Mouse (Mus musculus): ENCODE measurements around the gene Kcnn4.

The Kcnn4 gene

DNA sequence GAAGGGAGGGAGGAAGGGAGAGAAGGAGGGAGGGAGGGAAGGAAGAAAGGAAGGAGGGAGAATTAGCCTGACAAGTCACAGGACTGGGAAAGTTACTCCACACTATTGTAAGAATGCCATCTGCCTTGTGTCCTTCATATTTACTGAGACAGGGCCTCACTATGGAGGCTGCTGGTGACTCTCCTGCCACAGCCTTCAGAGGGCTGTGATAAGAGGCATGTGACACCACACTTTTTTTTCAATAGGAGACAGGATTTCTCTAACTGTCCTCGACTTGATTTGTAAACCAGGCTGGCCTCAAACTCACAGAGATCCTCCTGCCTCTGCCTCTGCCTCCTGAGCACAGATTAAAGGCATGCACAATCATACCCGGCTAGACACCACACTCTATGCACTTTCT is 21.6 kb downstream of the Kcnn4 start:
- DNase-seq (ENCODE audit: low read depth) = no peak

DNA sequence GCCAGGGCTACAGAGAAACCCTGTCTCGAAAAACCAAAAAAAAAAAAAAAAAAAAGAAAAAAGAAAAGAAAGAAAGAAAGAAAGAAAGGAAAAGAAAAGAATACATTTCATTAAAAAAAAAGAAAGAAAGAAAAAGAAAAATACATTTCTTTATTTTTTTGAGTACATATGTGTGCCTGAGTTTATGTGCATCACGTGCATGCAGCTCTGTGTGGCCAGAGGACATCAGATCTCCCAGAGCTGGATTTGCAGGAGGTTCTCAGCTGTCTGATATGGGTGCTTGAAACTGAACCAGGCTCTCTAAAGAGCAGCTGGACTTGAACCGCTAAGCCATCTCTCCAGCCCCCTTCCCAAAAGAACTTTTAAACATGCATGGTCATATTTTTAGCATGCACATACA is 24.0 kb downstream of the Kcnn4 start:
- no peak for DNase-seq (ENCODE audit: low read depth)

DNA sequence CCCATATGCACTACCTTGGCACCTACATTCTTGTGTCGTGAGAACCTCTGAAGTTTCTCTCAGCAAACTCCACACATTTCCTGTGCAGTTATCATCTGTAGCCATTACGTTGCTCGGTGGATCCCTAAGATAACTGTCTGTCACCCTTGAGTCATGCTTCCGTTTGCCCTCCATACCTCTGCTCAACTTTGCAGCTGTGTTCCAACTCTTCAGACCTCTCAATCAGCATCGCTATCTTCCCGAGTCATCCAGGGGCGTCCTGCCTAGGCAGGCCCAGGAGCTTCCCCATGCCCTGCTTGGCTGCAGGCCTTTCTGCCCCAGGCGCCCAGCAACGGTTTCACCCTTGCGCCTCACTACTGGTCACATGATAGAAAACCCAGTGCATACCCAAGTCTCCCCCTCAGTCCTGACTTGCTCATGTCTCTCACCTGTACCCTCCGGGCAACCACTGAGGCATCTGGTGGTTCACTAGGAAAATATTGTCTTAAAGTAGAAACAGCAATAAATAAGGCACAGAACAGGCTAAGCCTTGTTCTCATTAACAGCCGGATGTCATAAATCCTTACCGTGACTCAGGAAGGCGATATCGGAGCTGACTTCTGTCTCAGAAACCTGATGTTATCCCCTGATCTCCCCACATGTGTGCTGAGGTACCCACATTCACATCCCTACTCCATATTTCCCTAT is 24.6 kb downstream of the Kcnn4 start:
- peak; percentile 72 for DNase-seq (ENCODE audit: low read depth)

DNA sequence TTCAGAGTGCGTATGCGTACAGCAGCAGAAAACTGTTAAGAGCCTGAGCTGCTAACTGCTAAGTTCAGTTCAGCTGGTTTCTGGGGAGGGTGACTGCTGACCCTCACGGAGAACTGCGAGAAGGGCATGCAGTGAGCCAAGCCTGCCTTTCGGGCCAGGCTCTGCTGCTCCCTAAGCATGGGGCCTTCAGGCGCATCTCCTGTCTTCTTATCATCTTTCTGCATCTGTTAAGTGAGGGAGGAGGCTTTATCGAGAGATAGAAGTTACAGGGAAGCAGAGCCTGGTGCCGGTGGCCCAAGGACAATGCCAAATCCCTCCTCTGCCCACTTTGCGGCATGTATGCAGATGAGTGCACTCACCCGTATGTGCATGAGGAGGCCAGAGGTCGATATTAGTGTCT is 26.8 kb downstream of the Kcnn4 start:
- no peak for DNase-seq (ENCODE audit: low read depth)

DNA sequence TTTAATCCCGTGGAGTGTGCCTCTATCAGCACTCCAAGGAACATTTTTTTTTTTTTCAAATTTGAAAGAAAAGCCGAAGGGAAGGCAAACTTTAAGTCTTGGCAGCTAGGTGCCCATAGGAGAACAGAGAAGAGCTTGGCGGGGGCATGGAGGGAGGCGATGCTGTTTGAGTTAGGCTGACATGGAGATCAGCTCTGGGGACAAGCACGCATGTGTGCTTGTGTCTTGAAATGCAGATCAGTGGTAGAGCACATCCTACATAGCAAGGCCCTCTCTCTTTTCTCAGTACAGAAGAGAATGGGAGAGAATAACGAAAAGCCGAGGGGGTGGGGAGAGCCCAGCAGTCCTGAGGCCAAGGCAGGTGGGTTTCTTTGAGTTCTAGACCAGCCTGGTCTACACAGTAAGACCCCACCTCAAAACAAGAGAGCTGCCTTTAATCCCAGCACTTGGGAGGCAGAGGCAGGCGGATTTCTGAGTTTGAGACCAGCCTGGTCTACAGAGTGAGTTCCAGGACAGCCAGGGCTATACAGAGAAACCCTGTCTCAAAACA is 28.4 kb downstream of the Kcnn4 start:
- peak; percentile 20 for DNase-seq (ENCODE audit: low read depth)

DNA sequence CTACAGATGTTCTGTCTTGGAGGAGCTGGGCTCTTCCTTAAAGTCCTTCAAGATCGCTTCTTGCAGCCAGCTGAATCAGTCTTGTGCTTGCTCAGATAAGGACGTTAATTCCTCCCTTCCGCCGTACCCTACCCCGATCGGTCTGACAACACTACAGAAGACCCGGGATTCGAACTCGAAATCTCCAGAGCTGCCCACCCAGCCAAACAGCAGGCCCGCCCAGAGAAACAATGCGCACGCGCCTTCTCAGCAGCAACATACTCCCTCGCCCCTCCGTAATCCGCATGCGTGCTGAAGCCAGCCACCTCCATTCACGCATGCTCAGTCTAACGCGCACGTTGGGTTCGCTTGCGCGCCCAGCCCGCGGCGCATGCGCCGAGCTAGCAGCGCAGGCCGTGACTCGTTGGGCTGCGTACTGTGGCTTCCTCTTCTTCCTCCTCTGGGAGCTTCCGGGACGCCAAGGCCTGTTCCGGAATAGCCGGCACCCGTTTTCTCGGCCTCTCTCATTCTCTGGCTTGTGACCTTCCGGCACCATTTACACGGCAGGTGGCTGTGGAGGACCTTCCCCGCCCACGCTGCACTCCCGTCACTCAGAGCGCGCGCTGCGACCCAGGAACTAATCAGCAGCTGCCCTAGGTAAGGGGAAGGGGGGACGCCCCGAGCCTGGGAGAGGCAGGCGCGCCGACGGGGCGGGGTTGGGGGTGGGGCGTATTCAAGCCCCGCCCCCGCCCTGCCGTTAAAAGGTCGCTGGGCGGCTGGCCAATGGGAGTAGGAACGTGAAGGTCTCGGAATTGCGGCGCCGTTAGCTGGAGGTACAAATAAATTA is 29.4 kb downstream of the Kcnn4 start, which contains the start of gene Smg9:
Smg9 (plus strand) TSS at position 364 of the 826 bp plus-strand sequence.
- peak; percentile 100 for DNase-seq (ENCODE audit: low read depth)

DNA sequence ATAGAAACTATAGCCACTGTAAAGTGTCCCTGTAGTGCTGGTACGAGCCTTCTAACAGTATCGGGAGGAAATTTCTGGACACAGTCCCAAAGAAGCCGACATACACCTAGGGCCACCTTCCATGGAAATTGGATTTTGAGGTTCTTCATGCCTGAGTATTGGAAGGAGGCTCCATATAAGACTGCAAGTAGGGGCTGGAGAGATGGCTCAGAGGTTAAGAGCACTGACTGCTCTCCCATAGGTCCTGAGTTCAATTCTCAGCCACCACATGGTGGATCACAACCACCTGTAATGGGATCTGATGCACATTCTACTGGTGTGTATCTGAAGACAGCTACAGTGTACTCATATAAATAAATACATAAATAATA is 30.0 kb downstream of the Kcnn4 start:
- no peak for DNase-seq (ENCODE audit: low read depth)

DNA sequence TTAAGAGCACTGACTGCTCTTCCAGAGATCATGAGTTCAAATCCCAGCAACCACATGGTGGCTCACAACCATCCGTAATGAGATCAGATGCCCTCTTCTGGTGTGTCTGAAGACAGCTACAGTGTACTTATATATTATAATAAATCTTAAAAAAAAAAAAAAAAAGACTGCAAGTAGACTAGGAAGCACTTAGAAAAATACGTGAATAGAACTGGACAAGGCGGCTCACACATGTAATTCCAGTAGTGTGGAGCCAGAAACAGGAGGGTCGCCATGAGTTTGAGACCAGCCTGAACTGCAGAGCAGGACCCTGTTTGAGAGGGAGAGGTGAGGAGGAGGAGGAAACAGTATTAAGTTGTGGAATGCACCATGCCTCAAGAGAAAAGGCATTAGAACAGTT is 30.4 kb downstream of the Kcnn4 start:
- peak; percentile 10 for DNase-seq (ENCODE audit: low read depth)

DNA sequence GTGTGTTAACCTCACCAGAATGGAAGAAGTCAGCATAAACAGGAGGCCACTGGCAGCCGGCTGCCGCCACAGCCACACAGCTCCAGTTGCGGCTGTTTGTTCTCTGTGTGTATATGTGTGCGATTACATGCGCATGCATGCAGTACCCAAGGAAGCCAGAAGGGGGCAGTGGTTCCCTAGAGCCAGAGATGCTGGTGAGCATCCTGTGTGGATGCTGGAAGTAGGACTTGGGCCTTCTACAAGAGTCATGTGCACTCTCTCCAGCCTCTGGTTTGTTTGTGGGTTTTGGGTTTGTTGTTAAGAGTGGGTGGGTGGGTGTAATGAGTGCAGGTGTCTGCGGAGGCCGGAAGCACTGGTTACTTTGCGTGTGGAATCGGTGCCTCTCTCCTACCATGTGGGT is 32.8 kb downstream of the Kcnn4 start:
- peak; percentile 60 for DNase-seq (ENCODE audit: low read depth)

DNA sequence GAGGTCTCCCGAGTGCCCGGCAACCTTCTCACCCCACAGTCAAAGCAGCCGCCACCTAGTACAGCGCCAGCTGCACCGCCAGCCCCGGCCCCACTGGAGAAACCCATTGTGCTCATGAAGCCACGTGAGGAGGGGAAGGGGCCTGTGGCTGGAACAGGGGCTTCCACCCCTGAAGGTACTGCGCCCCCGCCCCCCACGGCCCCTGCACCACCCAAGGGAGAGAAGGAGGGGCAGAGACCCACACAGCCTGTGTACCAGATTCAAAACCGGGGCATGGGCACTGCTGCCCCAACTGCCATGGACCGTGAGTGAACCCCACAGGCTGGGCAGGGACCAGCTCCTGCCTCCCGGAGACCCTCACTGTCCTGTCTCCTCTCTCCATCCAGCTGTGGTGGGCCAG is 35.6 kb downstream of the Kcnn4 start:
- no peak for DNase-seq (ENCODE audit: low read depth)

DNA sequence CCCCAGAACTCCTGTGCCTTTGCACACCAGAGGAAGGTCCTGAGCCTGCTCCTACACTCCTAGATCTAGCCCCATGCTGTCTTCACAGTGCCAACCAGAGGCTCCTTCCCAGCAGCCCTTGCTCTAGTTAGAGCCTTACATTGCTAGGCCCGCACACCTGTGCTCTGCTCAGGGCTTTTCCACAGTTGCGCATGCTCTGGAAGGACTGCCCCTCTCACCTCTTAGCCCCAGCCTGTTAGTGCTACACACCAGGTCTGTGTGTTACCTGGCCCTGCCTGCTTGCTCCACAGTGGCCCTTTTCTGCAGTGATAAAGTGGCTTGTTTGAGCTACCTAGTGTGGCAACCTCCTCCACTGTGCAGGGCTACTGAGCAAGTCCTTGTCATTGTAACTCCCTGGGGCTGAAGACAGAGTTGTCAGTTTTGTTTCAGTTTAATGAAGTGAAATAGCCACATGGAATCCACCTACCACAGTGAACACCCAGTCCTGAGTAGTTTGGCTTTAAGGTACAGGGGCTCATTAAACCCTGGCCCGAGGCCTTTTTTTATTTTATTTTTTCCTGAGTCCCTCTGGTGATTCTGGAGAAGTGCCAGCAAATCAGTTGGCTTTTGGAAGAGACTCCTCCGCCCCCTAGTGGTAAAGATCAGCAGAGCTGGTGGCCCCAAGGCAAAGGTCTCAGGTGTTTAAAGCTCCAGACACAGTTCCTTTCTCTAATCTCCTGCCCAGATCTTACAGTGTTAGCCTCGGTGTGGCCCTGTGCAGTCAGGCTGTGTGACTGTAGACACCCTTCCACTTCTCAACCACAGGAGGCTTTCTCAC is 36.7 kb downstream of the Kcnn4 start:
- peak; percentile 90 for DNase-seq (ENCODE audit: low read depth)

DNA sequence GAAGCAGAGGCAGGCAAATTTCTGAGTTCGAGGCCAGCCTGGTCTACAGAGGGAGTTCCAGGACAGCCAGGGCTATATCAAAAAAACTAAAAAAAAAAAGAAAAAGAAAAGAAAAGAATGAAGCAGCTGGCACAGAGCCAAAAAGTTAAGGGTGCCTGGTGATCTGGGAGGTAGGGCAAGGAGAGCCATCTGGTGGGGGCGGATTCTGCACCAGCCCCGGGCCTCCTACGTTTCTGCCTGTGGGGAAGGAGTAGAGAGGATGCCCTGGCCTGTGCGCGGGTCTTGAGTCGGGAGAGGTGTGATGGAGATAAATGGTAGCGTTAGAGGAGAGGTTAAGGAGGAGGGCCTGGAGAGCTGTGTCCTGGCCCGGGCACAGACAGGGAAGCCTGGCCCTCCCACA is 38.1 kb downstream of the Kcnn4 start:
- no peak for DNase-seq (ENCODE audit: low read depth)

DNA sequence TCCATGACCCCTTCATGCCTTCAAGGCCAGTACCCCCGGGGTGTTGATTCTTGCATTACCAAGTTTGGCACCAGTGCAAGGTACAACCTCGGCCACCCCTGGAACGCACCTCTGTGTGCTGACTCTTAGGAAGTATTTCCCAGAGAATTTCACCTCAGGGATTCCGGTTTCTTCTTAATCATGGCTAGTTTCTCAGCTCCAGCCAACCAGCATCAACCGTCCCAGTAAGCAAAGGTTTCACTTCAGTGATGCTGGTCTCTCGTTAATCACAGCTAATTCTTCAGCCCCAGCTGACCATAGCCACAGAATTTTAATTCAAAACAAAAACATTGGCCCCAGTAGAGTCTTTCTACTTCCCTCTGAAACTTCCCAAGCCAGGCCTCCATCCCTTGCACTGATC is 40.1 kb downstream of the Kcnn4 start:
- no peak for DNase-seq (ENCODE audit: low read depth)

DNA sequence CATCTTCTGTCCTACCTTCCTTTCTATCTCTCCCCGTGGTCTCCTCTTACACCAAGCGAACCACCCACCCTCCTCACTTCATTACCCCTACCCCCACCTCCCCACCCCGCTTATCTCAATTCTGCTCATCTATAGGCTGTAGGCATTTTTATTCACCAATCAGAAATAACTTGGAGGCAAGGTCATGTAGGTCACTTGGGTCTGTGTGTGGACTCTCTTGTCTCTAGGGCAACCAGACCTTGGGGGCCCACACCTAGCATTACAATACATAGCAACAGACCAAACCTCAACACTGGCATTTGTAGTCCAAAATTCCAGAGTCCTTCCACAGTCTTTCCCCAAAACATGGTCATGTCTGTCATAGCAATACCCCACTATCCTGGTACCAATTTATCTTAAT is 40.8 kb downstream of the Kcnn4 start:
- no peak for DNase-seq (ENCODE audit: low read depth)

DNA sequence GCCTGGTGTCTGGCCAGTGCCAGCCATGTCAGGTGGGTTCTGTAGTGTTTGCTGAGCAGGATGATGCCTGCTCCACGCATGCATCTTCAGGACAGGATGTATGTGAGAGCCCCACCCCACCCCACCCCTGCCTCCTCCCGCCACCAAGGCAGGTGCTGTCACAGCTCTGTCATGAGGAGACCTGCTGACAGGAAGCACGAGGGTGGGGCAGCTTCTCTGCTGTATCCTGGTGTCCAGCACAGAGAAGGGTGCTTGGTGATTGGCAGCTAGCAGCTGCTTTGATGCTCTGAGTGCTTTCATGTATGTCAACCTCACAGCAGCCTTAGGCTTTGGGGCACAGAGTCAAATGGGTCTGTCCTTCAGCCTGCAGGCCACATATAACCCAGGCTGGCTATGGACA is 43.6 kb downstream of the Kcnn4 start:
- DNase-seq (ENCODE audit: low read depth) = peak; percentile 88

DNA sequence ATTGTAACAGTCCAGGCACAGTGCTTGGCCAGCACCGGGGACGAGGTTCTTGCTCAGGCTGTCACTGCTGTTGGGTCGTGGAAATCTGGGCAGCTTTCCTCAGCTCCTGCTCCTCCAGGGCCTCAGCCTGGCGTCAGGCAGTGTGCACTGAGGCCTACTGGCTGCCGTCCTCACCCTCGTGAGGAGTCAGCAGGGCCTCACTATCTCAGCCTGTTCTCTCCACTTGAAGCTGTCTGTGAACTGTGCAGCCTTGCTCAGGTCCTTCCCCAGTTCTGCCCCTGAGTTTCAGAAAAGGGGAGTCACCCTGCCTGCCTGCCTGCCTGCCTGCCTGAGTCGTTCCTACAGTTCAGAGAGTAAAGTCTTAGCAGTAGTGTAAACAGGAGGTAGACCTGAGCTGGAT is 45.2 kb downstream of the Kcnn4 start:
- DNase-seq (ENCODE audit: low read depth) = no peak

DNA sequence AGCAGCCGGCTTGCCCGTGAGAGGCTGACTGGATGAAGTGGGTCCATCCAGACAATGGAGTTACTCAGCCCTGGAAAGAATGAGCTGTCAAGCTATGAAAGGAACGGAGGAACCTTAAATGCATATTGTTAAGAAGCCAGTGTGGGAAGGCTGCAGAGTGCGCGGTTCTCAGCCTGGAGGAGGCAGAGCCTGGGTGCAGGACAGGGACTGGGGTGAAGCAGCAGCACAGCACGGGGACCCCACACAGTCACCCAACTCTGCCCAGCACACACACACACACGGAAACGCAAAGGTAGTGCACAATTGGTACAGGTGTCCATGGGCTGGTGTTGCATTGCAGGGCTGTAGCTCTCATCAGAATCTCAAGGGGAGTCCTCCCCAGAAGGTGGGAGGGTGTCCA is 49.5 kb downstream of the Kcnn4 start:
- DNase-seq (ENCODE audit: low read depth) = no peak

DNA sequence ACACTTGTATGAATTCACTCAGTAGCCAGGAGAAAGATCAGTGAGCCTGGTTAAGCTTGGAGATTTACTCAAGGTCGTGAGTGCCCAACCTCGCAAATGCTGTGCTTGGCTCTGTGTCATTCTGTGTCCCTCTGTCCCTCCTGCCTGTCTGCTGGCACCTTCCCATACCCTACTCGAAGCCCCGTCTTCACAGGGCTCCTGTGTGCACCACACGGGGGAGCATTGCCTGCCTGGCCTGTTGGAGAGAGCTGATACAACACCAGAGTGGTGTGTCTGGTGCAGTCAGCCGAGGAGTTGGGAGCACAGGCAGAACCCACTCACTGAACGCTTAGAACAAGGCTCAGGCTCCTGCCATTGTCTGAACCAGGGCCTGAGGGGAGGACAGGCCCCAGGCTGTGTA is 51.6 kb downstream of the Kcnn4 start:
- DNase-seq (ENCODE audit: low read depth) = no peak

DNA sequence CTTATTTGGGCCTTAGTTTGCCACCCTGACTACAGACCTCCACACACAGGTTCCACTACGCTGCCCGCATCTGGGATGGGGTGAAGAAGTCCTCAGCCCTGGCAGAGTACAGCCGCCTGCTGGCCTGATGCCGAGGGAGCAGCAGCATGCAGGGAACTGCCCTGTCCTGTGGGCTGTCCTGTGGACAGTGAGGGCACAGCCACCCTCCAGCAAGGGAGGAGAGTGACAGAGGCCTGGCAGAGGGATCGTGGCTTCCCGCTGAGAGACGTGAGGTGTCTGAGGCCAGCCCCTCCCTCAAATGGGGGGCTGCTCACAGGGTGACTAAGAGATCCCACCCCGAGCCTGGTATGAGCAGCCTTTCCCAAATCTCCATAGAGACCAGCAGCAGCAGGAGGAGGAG is 52.2 kb downstream of the Kcnn4 start:
- no peak for DNase-seq (ENCODE audit: low read depth)

DNA sequence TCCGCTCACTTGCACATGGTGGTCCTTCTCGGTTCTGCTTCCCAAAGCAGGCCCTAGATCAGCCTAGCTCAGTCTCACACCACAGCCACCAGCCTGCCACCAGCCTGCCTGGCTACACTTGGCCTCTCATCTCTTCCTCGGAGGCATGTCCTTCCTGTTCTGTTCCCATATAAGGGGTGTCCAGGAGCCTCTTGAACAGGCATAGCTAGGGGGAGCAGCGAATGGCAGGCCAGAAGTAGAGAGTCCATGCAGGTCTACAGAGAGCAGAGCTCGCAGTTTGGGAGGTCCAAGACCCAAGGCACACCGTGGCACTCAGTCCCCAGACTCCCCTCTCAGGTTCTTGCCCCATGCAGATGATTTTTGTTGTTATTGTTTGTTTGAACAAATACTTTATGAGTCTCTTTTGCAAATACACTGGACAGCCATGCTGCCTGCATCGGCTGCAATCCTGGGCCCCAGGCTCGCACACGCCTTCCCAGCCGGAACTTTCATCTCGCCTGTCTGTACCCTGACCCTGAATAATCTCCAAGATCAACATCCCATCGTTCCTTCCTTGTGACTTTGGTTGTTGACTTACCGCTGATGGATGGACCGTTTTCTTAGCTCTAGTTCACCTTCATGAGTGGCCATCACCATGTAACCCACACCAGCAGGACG is 53.2 kb downstream of the Kcnn4 start:
- no peak for DNase-seq (ENCODE audit: low read depth)

DNA sequence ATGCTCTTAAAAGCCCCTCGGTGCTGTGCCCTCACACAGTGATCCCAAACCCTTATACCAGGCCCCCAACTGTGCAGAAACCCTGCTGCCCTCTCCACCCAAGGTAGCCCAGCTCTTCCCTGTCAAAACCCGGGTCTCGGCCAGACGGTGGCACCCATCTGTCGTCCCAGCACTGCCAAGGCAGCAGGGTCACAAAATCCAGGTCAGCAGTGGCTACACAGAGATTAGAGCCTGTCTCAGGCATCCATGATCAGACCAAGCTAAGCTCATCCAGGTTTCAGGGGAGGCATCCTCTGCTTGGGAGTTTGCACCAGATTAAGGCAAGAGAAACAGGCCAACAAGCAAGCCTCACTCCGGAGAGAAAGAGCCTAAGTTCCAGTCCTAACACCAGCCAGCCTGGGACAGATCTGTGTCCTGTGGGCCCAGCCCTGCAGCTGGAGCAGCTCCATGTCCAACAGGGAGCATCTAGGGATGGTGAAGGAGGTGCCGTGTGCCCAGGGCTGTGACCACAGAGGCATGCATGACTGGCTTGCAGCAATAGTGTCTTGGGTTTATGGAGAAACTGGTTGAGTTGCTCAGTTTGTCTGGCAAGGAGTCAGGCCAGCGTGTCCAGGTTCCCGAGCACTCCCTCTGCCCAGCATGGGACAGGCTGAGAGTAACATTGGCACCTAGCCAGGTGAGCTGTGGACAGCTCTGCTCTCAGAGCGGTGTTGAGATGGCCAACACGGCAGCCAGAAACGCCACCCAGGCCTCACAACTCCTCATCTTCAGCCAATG is 54.1 kb downstream of the Kcnn4 start:
- DNase-seq (ENCODE audit: low read depth) = no peak

All from induced T-regulatory cell, adult 2 months (primary cell).